Mouse (Mus musculus) A20 (cell line): ENCODE results near the gene Daglb.

ENCODE experiments used
- DNase-seq: peaks from one replicate; pipeline ENCODE4 v3.0.0-alpha.2; 2011; ENCODE audit warnings: low read depth, low spot score

The Daglb gene

DNA sequence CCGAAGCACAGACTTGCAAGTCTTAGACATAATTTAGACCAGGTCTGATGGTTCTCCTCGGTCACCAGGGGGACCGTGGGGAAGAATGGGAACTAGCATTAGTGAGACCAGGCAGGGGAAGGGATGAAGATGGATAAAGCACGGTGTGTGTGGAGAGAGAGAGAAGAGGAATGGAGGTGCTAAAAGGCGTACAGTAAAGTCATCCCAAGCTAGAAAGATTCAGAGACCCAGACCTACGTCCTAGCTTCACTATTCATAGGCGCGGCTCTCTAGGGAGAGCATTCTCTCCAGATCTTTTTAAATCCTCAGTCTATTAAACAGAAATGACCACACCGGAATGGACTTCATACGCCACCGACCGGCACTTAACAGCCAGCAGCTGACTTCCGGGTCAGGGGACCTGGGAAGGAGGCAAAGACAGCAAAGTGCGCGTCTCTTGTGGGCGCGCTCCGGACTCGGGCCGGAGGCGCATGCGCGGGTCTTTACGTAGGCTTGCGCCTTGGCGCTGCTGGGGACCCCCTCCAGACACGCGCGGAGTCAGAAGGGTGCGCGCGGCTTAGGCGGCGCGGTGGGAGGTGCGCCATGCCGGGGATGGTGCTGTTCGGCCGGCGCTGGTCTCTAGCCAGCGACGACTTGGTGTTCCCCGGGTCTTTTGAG, at the start of gene Daglb:
Daglb (plus strand) TSS at position 485 of the 657 bp plus-strand sequence.
- DNase-seq = peak; percentile 97

DNA sequence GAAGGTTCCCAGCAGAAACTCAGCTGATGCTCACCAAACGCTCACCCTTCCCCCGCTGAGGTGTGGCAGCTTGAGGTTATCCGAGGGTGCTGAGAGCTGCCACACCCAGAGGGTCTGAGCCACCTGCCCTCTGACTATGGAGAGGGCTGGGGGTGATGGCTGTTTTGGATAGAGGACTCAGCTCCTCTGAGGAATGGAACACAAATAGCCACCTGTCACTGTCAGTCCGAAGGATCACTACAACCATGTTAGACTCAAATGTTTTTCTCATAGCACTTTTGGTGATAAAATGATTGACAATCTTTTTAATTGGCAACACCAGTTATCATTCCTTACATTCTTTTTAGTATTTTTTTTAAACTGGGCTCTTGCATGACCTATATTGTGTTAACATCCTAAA, 42.9 kb upstream of the Daglb start:
- DNase-seq = no peak

DNA sequence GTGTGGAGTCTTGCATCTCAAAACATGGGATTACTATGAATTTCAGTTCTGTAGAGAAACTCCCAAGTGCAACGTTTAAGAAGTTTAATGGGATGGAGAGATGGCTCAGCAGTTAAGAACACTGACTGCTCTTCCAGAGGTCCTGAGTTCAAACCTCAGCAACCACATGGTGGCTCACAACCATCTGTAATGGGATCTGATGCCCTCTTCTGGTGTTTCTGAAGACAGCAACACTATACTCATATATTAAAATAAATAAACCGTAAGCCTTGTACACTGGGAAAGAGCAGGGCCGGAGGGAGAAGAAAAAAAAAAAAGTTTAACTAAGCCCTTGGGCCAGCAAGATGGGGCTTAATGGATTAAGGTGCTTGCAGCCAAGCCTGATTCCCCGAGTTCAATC, 41.4 kb upstream of the Daglb start:
- DNase-seq = no peak

DNA sequence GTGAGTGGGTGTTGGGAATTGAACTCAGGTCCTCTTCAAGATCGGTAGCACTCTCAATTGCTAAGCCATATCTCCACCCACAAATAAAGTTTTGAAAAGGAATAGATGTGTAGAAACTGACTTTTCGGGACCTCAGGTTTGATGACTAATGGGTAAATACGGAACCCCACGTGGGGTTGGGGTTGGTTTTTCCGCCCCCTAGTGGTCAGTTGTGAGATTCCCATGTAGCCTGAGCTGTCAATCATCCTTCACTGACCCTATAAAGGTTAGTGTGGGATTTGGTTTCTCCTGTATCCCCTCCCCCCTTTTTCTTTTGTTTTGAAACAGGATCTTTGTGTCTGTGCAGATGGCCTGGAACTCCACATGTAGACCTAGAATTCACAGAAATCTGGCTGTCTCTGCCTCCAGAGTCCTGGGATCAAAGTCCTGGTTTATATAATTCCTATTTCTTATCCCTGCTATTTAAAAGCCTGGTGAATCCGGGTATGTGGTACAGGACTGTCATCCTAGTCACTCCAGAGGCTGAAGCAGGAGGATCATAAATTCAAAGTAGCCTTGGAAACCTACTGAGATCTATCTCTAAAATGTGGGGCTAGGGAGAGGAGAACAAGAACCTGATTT, 40.4 kb upstream of the Daglb start:
- DNase-seq = peak; percentile 76

DNA sequence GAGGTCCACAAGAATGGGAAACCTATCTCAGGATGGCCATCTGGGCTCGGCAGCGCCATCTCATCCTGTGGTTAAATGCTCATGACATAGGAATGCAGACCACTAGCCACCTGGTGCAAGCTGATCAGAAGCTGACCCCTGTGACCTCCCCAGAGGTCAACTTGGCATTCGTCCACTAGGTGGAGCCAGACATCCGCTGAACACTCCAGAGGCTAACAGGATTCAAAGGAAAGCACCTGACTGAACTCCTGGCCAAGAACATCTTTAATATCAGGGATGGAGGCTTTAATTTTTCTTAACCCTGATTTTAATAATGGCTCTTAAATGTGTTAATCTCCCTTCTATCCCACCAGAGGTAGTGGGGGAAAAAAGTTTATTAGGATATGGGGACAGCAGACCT, 30.0 kb upstream of the Daglb start:
- peak; percentile 77 for DNase-seq

DNA sequence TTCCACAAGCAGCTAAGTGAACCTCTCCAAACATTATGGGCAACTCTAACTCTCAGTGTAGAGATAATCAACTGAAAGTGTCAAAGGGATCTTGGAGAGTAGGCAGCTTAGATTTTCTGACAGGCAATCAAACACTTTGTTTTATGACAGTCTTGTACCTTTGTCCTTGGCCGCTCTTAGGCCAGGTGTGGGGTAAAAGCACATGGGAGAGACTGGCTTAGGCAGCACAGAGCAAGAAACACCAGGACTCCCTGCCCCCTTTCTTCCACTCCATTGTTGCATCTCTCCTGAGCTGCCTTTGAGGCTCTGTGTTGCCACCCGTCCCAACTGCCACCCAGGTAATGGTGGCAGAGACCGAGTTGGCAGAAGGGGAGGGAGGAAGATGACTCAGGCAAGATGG, 23.1 kb upstream of the Daglb start:
- no peak for DNase-seq

DNA sequence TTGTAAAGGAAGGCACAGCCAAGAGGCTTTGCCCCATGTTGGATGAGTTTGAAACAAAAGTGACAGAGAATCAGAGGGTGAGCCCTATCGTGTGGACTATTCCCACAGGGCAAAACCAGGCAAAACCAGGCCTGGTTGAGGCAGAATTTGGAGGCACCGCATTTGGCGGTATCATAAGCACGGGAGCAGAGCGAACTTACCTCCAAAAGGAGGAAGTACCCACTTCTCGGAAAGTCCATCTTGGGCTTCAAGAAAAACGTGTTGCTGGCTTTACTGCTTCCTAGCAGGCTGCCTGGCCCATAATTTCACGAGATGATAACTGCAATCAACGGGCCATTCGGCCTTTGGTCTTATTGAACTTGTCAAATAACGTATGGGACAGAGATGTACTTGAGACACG, 22.6 kb upstream of the Daglb start:
- DNase-seq = peak; percentile 18

DNA sequence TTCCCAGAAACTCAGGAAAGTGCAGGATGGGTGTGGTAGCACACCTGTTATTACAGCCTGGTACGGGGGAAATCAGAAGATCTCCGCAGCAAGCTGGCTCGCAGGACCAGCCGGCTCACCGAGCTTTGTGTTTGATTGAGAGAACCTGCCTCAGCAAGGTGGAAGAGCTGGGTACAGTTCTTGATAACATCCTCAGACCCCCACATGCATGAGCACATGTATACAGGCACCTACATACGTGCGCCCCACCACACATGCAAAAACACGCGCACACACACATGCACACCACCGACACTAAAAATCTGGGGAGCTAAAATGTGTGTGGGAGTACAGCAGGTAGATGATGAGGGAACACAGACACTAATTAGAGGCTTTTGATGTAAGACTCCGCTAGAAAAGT, 713 bp upstream of the Daglb start:
- no peak for DNase-seq

DNA sequence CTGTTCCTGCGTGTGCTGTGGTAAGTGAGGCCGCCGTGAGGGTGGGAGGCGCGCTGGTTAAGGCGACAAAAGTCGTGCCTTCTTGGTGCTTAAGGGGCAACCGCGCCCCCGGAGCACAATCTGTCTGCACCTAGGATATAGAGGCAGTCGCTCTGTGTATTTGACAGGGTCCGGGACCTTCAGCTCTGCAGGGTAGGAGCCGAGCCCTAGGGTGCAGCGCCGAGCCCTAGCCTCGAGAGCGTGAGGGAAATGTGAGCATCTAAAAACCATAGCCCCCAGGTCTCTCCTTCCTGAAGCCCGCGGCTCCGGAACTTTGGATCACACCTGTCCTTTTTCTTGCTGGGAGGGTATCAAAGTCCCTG, 354 bp downstream of the Daglb start:
- no peak for DNase-seq

DNA sequence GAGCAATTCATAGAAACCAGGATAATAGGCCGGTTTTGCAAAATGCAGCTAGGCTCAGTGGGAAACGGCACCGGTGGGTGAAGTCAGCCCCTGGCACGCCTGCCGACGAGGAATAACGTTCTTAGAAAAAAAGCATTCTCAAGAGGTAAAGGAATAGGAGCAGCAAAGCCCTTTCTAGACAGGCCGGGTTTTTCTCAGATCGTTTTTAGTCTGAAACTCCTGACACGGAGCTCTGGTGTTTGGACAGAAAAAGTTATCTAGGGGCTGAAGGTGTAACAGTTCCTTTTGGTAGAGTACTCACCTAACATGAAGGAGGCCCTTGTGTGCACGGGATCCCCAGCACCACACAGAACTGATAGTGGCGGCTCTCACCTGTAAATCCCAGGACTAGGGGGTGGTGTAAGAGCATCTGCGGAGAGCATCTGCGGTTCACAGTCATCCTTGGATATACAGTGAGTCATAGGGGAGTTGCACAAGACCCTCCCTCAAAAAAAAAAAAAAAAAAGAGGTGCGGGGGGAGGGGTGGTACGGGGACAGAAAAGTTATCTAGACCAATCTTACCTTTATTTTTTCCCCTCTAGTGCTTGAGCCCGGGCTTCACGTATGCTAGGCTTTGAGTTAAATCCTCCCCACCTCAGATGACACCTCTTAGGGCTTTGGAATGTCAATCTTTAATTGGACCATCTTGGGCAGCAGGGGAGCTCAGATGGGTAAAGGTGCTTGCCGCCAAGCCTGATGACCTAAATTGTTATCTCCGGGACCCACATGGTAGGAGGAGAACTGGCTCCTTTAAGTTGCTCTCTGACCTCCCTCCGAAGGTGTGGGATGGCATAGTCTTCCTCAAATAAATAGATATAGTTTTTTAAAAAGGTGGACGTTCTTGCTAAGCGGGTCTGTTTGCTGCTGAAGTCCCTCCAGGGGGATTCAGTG, 1.0 kb downstream of the Daglb start:
- DNase-seq = peak; percentile 56

DNA sequence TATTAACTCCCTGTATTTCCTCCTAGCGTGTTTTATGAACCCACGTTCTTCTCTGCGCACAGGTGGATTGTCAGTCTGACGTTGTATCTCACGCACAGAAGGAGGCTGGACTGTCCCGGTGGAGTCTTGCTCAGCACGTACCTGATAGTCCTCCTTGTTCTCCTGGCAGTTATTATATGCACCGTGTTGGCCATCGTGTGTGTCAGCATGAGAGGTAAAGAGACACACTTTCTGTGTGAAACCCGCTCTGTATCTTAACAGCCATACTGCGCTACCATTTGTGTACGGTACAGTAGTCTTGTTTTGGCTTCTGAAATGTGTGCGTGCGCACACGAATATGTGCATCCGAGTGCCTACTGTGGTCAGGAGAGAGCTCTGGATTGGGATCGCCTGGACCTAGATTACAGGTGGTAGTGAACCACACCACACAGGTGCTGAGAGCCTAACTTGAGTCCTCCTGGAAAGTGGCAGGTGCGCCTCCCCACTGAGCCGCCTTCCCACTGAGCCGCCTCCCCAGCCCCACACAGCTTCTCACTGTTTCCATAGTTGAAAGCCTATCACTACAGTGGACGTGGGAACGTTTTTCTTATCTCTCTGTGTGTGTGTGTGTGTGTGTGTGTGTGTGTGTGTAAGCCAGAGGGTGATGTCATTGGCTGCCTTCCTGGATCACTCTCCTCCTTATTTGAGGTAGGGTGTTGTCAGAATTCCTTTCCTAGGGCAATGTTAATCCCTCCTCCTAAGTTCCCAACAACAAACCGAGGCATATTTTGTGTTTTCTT, 2.7 kb downstream of the Daglb start:
- DNase-seq = no peak

DNA sequence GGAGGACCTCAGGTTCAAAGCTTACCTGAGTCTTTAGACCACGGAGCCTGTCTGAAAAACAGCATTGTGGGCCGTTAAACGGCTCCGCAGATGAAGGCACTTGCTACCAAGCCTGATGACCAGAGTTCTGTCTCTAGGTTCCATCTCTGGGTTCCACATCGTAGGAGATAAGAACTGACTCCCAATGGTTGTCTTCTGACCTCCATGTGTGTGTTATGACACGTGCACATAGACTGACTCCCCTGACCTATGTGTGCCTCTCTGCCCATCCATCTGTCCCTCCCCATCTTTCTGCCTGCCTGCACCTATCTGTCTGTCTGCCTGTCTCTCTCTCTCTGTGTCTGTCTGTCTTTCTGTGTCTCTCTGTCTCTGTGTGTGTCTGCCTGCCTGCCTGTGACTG, 3.5 kb downstream of the Daglb start:
- DNase-seq = no peak

DNA sequence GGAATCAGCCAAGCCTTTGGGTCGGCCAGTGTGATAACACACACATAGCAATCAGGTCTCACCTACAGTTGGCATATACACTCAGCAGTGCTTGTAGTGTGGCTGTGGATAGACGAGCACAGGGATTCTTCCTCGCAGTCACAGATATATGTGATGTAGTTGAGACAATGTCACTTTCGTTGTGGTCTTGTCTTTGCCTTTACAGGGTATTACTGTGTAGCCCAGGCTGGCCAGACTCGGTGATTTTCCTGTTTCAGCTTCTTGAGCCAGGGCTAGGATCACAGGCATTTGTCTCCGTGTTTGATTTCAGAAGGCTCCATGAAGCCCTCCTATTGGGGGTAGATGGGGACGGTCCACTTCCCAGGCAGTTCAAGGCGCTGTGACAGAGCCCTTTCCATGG, 5.2 kb downstream of the Daglb start:
- no peak for DNase-seq

DNA sequence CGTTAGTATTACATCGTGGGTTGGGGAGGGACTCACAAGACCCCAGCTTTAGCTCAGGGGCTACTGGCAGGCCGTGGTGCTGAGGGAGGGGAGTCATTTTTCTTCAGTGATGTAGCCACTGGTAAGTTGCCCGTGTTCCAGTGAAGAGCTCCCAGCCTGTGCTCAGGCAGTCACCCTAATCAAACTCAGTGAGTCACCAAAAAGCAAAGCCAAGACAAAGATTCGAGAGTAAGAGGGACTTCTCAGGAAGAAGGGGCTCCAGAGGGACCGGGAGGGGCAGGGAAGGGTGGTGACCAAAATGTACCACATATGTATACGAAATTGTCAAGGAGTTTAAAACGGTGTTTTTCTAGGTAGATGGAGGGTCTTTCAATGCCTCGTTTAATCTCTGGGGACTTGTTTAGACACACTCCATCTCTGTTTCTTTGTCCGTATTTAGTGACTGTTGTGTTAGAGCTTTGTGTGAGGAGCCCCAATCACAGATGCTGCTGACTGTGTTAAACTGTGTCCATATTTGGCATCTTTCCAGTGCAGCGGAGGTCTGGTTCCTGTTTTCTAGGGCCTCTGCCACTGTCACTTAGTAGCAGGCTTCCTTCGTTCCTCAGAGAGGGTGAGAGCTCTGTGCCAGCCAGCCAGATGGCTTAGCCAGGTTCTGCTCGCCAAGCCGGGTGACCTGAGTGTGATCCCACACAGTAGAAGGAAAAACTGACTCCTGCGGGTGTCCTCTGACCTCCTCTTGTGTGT, 6.2 kb downstream of the Daglb start:
- DNase-seq = peak; percentile 83

DNA sequence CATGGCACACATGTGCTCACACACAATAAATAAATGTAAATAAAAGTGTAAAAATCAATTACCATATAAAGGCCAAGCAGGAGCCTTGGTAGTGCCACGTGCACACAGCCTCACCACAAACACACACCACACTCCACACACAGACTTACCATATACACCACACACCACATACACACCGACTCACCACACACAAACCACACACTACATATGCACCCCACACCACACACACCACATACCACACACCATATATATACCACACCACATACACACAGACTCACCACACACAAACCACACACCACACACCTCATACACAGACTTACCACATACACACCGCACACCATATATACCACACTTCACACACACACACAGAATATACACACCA, 6.8 kb downstream of the Daglb start:
- DNase-seq = no peak

DNA sequence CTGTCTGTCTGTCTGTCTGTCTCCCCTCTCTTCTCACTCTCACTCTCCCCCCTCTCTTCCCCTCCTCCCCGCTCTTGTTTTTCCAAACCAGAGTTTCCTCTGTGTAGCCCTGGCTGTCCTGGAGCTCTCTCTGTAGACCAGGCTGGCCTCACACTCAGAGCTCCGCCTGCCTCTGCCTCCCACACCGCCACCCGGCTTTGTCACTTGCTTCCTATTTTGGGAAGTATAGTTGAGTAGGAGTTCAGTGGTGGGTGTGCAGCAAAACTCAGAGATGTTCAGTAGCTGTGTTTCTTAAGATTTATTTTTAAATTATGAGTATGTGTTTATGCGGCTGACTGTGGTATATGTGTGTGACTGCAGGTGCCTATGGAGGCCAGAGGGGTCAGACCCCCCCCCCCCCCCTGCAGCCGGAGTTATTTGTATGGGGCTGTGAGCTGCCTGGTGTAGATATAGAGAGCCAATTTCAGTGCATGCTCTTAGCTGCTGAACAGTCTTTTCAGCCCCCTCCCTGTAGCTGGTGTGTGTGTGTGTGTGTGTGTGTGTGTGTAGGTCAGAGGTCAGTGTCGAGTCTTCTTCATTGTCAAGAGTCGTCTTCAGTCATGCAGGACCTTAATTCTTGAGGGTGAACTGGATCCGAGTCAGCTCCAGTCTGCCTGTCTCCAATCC, 7.7 kb downstream of the Daglb start:
- DNase-seq = no peak

DNA sequence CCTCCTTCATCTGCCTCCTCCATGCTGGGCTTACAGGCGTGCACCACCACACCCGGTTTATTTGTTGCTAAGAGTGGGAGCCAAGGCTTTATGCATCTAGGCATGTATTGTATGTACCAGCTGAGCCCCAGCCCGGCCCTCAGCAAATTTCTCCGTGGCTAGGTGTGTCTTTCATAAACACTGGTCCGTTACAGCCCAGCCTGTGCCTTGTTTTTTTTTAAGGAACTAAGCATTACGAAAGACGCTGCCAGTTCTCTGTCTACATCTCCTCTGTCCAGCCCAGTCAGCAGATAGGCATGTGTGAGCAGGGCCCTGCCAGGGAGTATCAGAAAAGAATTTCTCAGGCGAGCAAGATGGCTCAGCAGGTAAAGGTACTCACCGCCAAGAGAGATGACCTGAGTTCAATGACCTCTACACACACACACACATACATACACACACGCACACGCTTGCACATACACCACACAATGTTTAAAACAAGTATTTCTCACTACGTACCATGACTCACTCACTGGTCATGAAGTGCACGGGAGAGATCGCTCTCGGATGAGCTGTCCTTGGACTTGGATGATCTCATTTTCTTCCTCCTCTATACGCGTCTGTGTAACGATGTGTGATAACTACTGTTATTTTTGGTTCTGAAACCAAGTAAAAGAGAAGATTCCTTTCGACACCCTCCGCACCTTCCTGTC, 10.9 kb downstream of the Daglb start:
- no peak for DNase-seq

DNA sequence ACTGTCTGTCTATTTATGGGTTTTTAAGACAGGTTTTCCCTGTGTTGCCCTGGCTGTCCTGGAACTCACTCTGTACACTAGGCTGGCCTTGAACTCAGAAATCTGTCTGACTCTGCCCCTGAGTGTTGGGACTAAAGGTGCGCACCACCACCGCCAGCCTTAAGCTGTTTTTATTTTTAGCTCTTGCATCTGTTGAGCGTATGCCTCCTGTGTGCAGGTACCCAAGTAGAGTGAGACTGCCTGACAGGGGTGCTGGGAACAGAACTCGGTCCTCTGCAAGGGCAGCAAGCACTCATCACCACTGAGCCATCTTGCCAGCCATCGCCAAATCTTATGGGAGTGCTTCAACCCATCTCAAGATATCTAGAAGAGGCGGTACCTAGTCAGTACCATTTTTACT, 11.6 kb downstream of the Daglb start:
- DNase-seq = no peak

DNA sequence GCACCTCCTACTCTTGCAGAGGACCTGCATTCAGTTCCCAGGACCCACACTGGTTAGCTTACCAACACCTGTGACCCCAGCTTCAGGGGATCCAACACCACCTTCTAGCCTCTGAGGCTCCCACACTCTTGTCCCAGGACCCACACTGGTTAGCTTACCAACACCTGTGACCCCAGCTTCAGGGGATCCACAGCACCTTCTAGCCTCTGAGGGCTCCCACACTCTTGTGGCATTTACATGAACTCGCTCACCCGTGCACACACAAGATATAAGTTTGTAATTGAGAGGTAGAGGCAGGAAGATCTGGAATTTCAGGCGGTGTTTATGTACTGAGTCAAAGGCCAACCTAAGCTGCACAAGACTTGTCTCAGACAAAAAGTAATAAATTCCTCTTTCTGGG, 13.5 kb downstream of the Daglb start:
- DNase-seq = no peak

DNA sequence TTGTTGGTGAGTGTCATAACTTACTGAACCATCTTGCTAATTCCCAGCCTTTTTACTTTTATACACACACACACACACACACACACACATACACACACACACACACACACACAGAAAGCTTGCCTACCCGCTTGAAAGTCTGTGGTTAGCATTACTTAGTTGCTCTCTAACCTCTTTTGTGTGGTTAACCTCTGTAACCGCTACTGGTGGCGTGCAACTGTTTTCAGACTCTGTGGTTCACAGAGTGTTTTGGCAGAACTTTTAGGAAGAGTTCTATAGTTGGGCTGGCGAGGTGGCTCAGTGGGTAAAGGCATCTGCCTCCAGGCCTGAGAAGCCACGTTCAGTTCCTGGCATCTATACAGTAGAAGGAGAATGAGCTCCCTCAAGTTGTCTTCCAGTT, 20.6 kb downstream of the Daglb start:
- no peak for DNase-seq
